Comparison of ENCODE assay signal across 7 mouse cellular contexts in the genomic region with DNA sequence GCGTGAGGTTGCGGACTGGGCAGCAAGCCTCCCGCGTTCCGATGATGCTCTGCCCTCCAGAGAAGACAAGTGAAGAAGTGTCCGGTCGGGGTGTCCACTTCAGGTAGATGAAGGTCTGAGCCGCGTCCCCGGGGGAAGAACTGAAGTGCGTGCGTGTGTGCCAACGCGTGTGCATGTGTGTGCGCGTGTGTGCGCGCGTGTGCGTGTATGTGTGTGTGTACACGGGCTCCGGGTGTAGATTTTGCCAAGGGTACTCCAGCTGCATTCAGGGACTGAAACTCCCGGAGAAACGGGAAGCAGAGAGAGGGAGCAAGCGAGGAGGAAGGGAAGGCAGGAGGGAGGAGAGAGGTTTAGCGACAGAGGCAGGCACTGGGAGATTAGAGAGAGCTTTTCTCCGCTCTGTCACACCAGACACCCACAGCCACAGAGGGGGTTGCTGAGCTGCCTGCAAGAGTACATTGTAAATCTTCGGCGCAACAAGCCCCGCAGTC. TPM values are rescaled to one million over a fixed set of nuclear protein-coding genes. Genes with fewer than 3 reads are reported as not detected.
DNase-seq lines count a peak whose midpoint lies in the region; ATAC-seq and TF ChIP-seq lines count a peak whose summit lies in the region.

A gene (minus strand): TSS at position 147 of the 491 bp plus-strand sequence.

- DNase-seq in brain, embryonic 14.5 days (ENCODE audit: low read depth) = peak; percentile 72
- DNase-seq in heart, postnatal 0 days (ENCODE audit: low spot score) = no peak
- DNase-seq in left cerebral cortex, postnatal 25 days (ENCODE audit: low spot score in 2 of 2) = peak; percentile 51 to 78
- DNase-seq in adrenal gland, adult 8-10 months = no peak
- no peak for DNase-seq in ovary, adult 18-20 months (ENCODE audit: low spot score)

- 1% methylated on average over 30 of the region's 30 CpGs for WGBS in heart, postnatal 0 days
- WGBS in neural tube, embryonic 12.5 days = 2% methylated on average over 30 of the region's 30 CpGs

- TF ChIP-seq EP300 in heart, postnatal 0 days (IDR thresholded peaks at IDR 0.05; ENCODE audit: low read depth) = no peak

- intact Hi-C loops in left cerebral cortex, postnatal 25 days (cut with DNase I) = loop anchor here (5.0 to 10.0 kb wide), 3 partner anchors 70 to 337 kb away; no protein-coding TSS in a partner anchor

- H3K27me3 ChIP-seq in heart, postnatal 0 days (ENCODE audit: control insufficient read depth, insufficient read depth, low read length) = peaks cover 54% of the 10 kb centered on the region
- H3K27me3 ChIP-seq in neural tube, embryonic 12.5 days (replicated peaks) = peaks cover 37% of the 10 kb centered on the region

- no peak for TF ChIP-seq POLR2A in brain, embryonic 14.5 days (IDR thresholded peaks at IDR 0.05; ENCODE audit: borderline replicate concordance, extremely low read depth, insufficient read depth, insufficient read length, poor library complexity, severe bottlenecking)
- TF ChIP-seq POLR2A in cortical plate, adult 2 months (IDR thresholded peaks at IDR 0.05; ENCODE audit: extremely low read depth, insufficient read depth, low read length) = peak; percentile 66; the same call in 1 of the 2 replicates

- H3K9me3 ChIP-seq in heart, postnatal 0 days (replicated peaks; ENCODE audit: control insufficient read depth, low read length) = no peaks in the 10 kb centered on the region
- no peaks in the 10 kb centered on the region for H3K9me3 ChIP-seq in neural tube, embryonic 12.5 days

- no peak for TF ChIP-seq CTCF in brain, embryonic 14.5 days (IDR thresholded peaks at IDR 0.05; ENCODE audit: borderline replicate concordance, extremely low read depth, insufficient read depth, insufficient read length)
- no peak for TF ChIP-seq CTCF in cortical plate, adult 2 months (IDR thresholded peaks at IDR 0.05; ENCODE audit: extremely low read depth, insufficient read depth, low read length)
- no peak for TF ChIP-seq CTCF in heart, postnatal 0 days (IDR thresholded peaks at IDR 0.05; ENCODE audit: low read depth)

- H3K9ac ChIP-seq in heart, postnatal 0 days (replicated peaks; ENCODE audit: low read depth, low read length) = no peak within 1 kb of the TSS
- peak within 1 kb of the TSS; percentile 71 for H3K9ac ChIP-seq in neural tube, embryonic 12.5 days

- H3K27ac ChIP-seq in cortical plate, adult 2 months (ENCODE audit: insufficient read depth, low read length) = peak within 1 kb of the TSS; percentile 63
- no peak within 1 kb of the TSS for H3K27ac ChIP-seq in heart, postnatal 0 days (ENCODE audit: low read depth)
- no peak within 1 kb of the TSS for H3K27ac ChIP-seq in neural tube, embryonic 12.5 days

- H3K4me3 ChIP-seq in cortical plate, adult 2 months (ENCODE audit: insufficient read depth, low read length) = peak within 1 kb of the TSS; percentile 88
- H3K4me3 ChIP-seq in heart, postnatal 0 days (ENCODE audit: low read depth, low read length) = peak within 1 kb of the TSS; percentile 44
- H3K4me3 ChIP-seq in neural tube, embryonic 12.5 days = peak within 1 kb of the TSS; percentile 62

- no peaks in the 10 kb centered on the region for H3K4me1 ChIP-seq in cortical plate, adult 2 months (ENCODE audit: control insufficient read depth, insufficient read depth, low read length)
- no peaks in the 10 kb centered on the region for H3K4me1 ChIP-seq in heart, postnatal 0 days (ENCODE audit: control insufficient read depth, insufficient read depth)
- peaks cover 14% of the 10 kb centered on the region for H3K4me1 ChIP-seq in neural tube, embryonic 12.5 days

- peak within 1 kb of the TSS; percentile 63 for H3K4me2 ChIP-seq in heart, postnatal 0 days (ENCODE audit: low read depth, low read length)
- H3K4me2 ChIP-seq in neural tube, embryonic 12.5 days (replicated peaks) = peak within 1 kb of the TSS; percentile 94

- ATAC-seq in heart, postnatal 0 days (ENCODE audit: insufficient read depth, low read depth) = no peak
- peak; percentile 23 for ATAC-seq in neural tube, embryonic 12.5 days (ENCODE audit: low FRiP score, low read depth)

- H3K36me3 ChIP-seq in heart, postnatal 0 days (replicated peaks; ENCODE audit: control insufficient read depth, insufficient read depth, low read length) = no peaks in the 10 kb centered on the region
- no peaks in the 10 kb centered on the region for H3K36me3 ChIP-seq in neural tube, embryonic 12.5 days

RNA-seq across cellular contexts. Expression of the gene that starts here (rescaled TPM):
- 3.4 and 6.5 TPM in 2 replicates for polyA plus RNA-seq in brain, embryonic 14.5 days (2012; rRNA removed)
- polyA plus RNA-seq in cortical plate, adult 2 months (2012; rRNA removed) = 15.3 and 18.2 TPM in 2 replicates
- total RNA-seq in heart, postnatal 0 days (2014; rRNA removed; ENCODE audit: low replicate concordance) = 0.27 TPM in 1 of 2 replicates, not detected in the other
- 0.14 and 0.21 TPM in 2 replicates for polyA plus RNA-seq in heart, postnatal 0 days (2015; fragmentation: Nextera tagmentation; extraction: Ambion mirVana)
- total RNA-seq in left cerebral cortex, postnatal 25 days (2021) = 10 to 100 TPM; 32.1 to 33.0 TPM
- polyA plus RNA-seq in neural tube, embryonic 12.5 days (2016; fragmentation: Nextera tagmentation; extraction: Ambion mirVana) = 4.6 and 4.8 TPM in 2 replicates
- under 1 TPM; 0.17 to 0.62 (median 0.31) TPM for total RNA-seq in adrenal gland, adult 8-10 months (2022)

Comparison
In these comparisons a context has a peak if more than half of its experiments do, and no peak if none do; other contexts are left out.
1. RNA of the gene that starts here (total RNA-seq): 32.1 to 33.0 TPM in left cerebral cortex, postnatal 25 days; 0.17 to 0.62 TPM in adrenal gland, adult 8-10 months and 0.27 TPM in heart, postnatal 0 days; every median in the first group is over 10 times any median in the second.
2. DNase-seq: peak in brain, embryonic 14.5 days (single experiment) and left cerebral cortex, postnatal 25 days (2 of 2); none in heart, postnatal 0 days (single experiment), adrenal gland, adult 8-10 months (single experiment) and ovary, adult 18-20 months (single experiment).
3. Peak in every context shown above with its lines, with median percentiles within 50 percentile points of each other: H3K4me3 ChIP-seq.